Mouse (Mus musculus): ENCODE measurements at regions not wholly inside any gene's neighbourhood (a gene's known extent, or its start where the extent isn't known, plus 50 kb on each side); places are given as distances from the start of the nearest gene placed in this dataset.

- Histone ChIP-seq H3K4me3 (ENCODE audit: low read depth, low read length) (no peak overlapping the region), H3K27me3 (ENCODE audit: control insufficient read depth, insufficient read depth, low read length) (no peaks in the 10 kb centered on the region), H3K4me2 (no peak overlapping the region), H3K9ac (ENCODE audit: low read length) (no peak overlapping the region), H3K27ac (ENCODE audit: low read depth, low read length) (no peak overlapping the region), H3K4me1 (ENCODE audit: control insufficient read depth, insufficient read depth, low read length) (no peaks in the 10 kb centered on the region), H3K9me3 (ENCODE audit: control insufficient read depth, low read length) (no peaks in the 10 kb centered on the region), H3K36me3 (ENCODE audit: control insufficient read depth, insufficient read depth, low read length) (no peaks in the 10 kb centered on the region)
- DNase-seq (ENCODE audit: low spot score, missing footprints) (no peak), ATAC-seq (ENCODE audit: low FRiP score) (no peak)
- WGBS = 65% methylated on average over 1 of the region's 1 CpGs
Observed at GRCm38 (mm10) chr5:28798361-28798760, 331.3 kb upstream of the Shh start.

DNA sequence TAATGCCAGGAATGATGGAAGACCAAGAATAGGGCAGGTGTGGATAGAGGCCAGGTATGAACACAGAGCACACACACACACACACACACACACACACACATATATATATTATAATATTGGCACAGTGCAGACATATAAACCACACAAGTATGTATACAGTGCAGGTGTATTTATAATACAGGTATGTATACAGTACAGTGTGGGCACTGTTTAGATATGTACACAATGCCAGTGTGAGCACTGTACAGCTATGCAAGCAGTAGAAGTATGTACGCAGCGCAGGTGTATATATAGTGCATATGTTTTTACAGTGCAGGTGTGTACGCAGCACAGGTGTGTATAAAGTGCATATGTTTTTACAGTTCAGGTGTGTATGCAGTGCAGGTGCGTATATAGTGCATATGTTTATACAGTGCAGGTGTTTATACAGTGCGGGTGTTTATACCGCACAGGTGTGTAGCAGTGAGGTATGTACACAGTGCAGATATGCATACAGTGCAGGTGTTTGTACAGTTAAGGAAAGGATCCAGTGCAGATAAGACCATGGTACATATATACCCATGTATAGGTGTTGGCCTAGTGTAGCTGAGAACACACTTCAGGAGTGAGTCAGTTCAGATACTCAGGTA is 328.2 kb upstream of the Shh start:
- H3K9ac ChIP-seq (ENCODE audit: low read length) = no peak overlapping the region
- H3K4me2 ChIP-seq = no peak overlapping the region
- ATAC-seq (ENCODE audit: low FRiP score) (no peak), DNase-seq (ENCODE audit: low spot score, missing footprints) (no peak)
- no peaks in the 10 kb centered on the region for H3K36me3 ChIP-seq (ENCODE audit: control insufficient read depth, insufficient read depth, low read length)
- no peaks in the 10 kb centered on the region for H3K9me3 ChIP-seq (ENCODE audit: control insufficient read depth, low read length)
- 97% methylated on average over 6 of the region's 6 CpGs for WGBS
- H3K4me1 ChIP-seq (ENCODE audit: control insufficient read depth, insufficient read depth, low read length) = no peaks in the 10 kb centered on the region
- no peak overlapping the region for H3K4me3 ChIP-seq (ENCODE audit: low read depth, low read length)
- no peaks in the 10 kb centered on the region for H3K27me3 ChIP-seq (ENCODE audit: control insufficient read depth, insufficient read depth, low read length)
- H3K27ac ChIP-seq (ENCODE audit: low read depth, low read length) = no peak overlapping the region

DNA sequence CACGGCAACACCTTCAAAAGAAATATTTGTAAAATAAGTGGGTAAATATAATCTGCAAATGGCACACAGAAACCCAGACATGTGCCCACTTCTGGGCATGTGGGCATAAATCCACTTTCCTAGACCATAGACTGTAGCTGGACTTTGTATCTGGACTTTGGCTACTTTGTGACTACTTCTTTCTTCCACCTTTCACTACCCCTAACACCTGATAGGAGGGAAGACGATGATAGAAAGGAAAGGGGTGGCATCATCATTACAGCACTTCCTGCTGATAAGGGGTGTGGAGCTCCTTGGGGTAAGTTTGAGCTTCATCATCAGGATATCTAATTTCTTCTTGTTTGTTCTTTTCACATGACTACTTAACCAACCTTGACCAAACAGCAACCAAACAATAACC is 326.7 kb upstream of the Shh start:
- DNase-seq (ENCODE audit: low spot score, missing footprints) (no peak), ATAC-seq (ENCODE audit: low FRiP score) (no peak)
- Histone ChIP-seq H3K4me2 (no peak overlapping the region), H3K27me3 (ENCODE audit: control insufficient read depth, insufficient read depth, low read length) (no peaks in the 10 kb centered on the region), H3K27ac (ENCODE audit: low read depth, low read length) (no peak overlapping the region), H3K9me3 (ENCODE audit: control insufficient read depth, low read length) (no peaks in the 10 kb centered on the region), H3K4me3 (ENCODE audit: low read depth, low read length) (no peak overlapping the region), H3K4me1 (ENCODE audit: control insufficient read depth, insufficient read depth, low read length) (no peaks in the 10 kb centered on the region), H3K9ac (ENCODE audit: low read length) (no peak overlapping the region), H3K36me3 (ENCODE audit: control insufficient read depth, insufficient read depth, low read length) (no peaks in the 10 kb centered on the region)
- WGBS = 86% methylated on average over 2 of the region's 2 CpGs

DNA sequence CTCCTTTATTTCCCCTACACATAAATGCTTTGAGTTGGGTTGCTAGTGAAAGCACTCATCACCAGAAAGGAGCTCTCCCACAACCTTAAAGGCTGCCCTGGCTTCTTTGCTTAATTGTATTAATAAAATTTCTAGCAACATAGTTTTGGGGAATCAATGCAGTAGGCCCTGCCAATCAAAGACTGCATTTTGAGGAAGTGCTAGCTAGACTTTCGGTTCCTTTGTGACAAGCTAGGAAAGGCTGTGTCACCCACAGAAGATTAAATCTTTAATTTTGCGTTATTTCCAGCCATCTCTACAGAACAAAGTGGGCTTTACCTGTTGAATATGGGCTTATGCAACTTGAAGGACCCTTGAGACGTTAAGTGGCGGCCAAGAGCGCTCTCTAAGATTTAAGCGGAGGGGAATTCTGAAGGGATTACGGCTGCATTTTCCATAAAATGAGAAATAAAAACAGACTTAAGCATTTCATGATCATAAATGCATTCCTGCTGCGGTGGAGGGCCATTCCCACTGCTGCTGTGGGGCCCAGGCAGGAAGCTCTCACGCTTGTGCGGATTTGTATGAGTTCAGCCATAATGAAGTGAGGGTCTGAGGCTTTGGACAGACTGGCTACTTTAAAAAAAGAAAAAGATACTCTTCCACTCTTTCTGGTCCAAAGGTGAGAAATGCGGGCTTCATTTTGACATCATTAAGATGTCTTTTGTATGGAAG is 318.4 kb upstream of the Shh start:
- Histone ChIP-seq H3K9me3 (ENCODE audit: control insufficient read depth, low read length) (no peaks in the 10 kb centered on the region), H3K27ac (ENCODE audit: low read depth, low read length) (no peak overlapping the region), H3K36me3 (ENCODE audit: control insufficient read depth, insufficient read depth, low read length) (no peaks in the 10 kb centered on the region), H3K9ac (ENCODE audit: low read length) (no peak overlapping the region), H3K27me3 (ENCODE audit: control insufficient read depth, insufficient read depth, low read length) (no peaks in the 10 kb centered on the region), H3K4me3 (ENCODE audit: low read depth, low read length) (no peak overlapping the region), H3K4me1 (ENCODE audit: control insufficient read depth, insufficient read depth, low read length) (no peaks in the 10 kb centered on the region), H3K4me2 (no peak overlapping the region)
- no peak for DNase-seq (ENCODE audit: low spot score, missing footprints)
- no peak for ATAC-seq (ENCODE audit: low FRiP score)
- WGBS = 69% methylated on average over 11 of the region's 11 CpGs

GRCm38 (mm10) chr5:28784339-28784966 is 317.4 kb upstream of the Shh start:
- 93% methylated on average over 6 of the region's 6 CpGs for WGBS
- DNase-seq (ENCODE audit: low spot score, missing footprints) (no peak), ATAC-seq (ENCODE audit: low FRiP score) (no peak)
- no peak overlapping the region for H3K27ac ChIP-seq (ENCODE audit: low read depth, low read length)
- no peak overlapping the region for H3K4me3 ChIP-seq (ENCODE audit: low read depth, low read length)
- H3K36me3 ChIP-seq (ENCODE audit: control insufficient read depth, insufficient read depth, low read length) = no peaks in the 10 kb centered on the region
- no peaks in the 10 kb centered on the region for H3K9me3 ChIP-seq (ENCODE audit: control insufficient read depth, low read length)
- no peak overlapping the region for H3K9ac ChIP-seq (ENCODE audit: low read length)
- H3K27me3 ChIP-seq (ENCODE audit: control insufficient read depth, insufficient read depth, low read length) = no peaks in the 10 kb centered on the region
- no peak overlapping the region for H3K4me2 ChIP-seq
- no peaks in the 10 kb centered on the region for H3K4me1 ChIP-seq (ENCODE audit: control insufficient read depth, insufficient read depth, low read length)

DNA sequence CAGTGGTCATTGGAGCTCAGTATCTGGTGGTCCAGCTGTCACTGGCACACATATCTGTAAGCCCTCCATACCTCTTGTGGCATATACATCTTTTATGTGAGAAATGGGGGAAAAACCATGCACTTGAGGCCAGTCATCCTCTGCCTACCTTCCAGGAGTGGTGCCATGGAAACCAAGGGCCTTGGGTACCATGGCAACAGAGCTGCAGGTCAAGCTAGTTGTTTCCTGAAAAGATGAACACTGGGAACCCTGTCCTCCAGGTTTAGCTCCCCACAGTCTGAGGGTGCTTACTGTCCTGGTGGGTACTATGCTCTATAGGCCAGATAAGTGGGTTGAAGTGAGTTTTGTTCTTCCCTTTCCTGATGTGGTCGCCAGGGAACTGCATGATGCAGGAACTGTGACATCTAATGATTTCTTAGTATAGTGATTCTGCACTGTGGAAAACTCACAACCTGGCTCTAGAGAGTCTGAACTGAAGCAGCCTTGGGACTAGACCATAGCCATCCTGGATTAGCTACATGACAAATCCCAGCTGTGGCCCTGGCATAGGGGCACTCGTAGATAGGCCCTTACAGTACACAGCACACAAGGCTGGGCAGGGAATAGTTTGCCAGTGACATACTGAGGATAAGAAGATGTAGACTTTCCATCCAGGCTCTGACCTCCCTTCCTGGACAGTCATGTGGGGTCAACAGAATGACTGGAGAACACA is 308.7 kb upstream of the Shh start:
- H3K9me3 ChIP-seq (ENCODE audit: control insufficient read depth, low read length) = no peaks in the 10 kb centered on the region
- no peaks in the 10 kb centered on the region for H3K27me3 ChIP-seq (ENCODE audit: control insufficient read depth, insufficient read depth, low read length)
- DNase-seq (ENCODE audit: low spot score, missing footprints) (no peak), ATAC-seq (ENCODE audit: low FRiP score) (no peak)
- H3K27ac ChIP-seq (ENCODE audit: low read depth, low read length) = no peak overlapping the region
- no peaks in the 10 kb centered on the region for H3K4me1 ChIP-seq (ENCODE audit: control insufficient read depth, insufficient read depth, low read length)
- H3K4me3 ChIP-seq (ENCODE audit: low read depth, low read length) = no peak overlapping the region
- H3K36me3 ChIP-seq (ENCODE audit: control insufficient read depth, insufficient read depth, low read length) = no peaks in the 10 kb centered on the region
- no peak overlapping the region for H3K4me2 ChIP-seq
- 79% methylated on average over 2 of the region's 2 CpGs for WGBS
- H3K9ac ChIP-seq (ENCODE audit: low read length) = no peak overlapping the region

DNA sequence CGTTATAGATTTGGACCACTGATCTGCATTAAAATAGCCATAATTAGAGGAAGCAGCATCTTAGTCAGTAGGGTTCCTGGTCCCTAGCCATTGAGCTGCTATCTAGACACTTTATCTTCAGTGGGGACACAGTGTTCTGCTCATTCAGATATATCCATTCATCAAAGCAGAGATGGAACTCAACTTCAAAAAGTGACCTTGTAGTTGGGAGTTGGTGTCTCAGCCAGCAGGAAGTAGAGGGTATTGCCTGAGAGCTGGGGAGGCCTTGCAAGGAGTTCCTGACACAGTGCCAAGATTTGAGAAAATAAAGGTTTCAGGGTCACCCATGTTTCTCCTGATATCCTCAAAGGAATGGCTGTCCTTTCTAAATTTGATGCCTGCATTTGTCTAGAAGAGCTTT is 304.7 kb upstream of the Shh start:
- Histone ChIP-seq H3K27ac (ENCODE audit: low read depth, low read length) (no peak overlapping the region), H3K9me3 (ENCODE audit: control insufficient read depth, low read length) (no peaks in the 10 kb centered on the region), H3K27me3 (ENCODE audit: control insufficient read depth, insufficient read depth, low read length) (no peaks in the 10 kb centered on the region), H3K4me3 (ENCODE audit: low read depth, low read length) (no peak overlapping the region), H3K9ac (ENCODE audit: low read length) (no peak overlapping the region), H3K4me2 (no peak overlapping the region), H3K4me1 (ENCODE audit: control insufficient read depth, insufficient read depth, low read length) (no peaks in the 10 kb centered on the region), H3K36me3 (ENCODE audit: control insufficient read depth, insufficient read depth, low read length) (no peaks in the 10 kb centered on the region)
- 95% methylated on average over 1 of the region's 1 CpGs for WGBS
- ATAC-seq (ENCODE audit: low FRiP score) (no peak), DNase-seq (ENCODE audit: low spot score, missing footprints) (no peak)

GRCm38 (mm10) chr5:28756171-28756948 is 289.3 kb upstream of the Shh start:
- H3K27me3 ChIP-seq (ENCODE audit: control insufficient read depth, insufficient read depth, low read length) = no peaks in the 10 kb centered on the region
- H3K4me2 ChIP-seq = no peak overlapping the region
- no peaks in the 10 kb centered on the region for H3K4me1 ChIP-seq (ENCODE audit: control insufficient read depth, insufficient read depth, low read length)
- H3K27ac ChIP-seq (ENCODE audit: low read depth, low read length) = no peak overlapping the region
- H3K36me3 ChIP-seq (ENCODE audit: control insufficient read depth, insufficient read depth, low read length) = no peaks in the 10 kb centered on the region
- H3K9me3 ChIP-seq (ENCODE audit: control insufficient read depth, low read length) = no peaks in the 10 kb centered on the region
- H3K4me3 ChIP-seq (ENCODE audit: low read depth, low read length) = no peak overlapping the region
- ATAC-seq (ENCODE audit: low FRiP score) = no peak
- no peak for DNase-seq (ENCODE audit: low spot score, missing footprints)
- 94% methylated on average over 6 of the region's 6 CpGs for WGBS
- no peak overlapping the region for H3K9ac ChIP-seq (ENCODE audit: low read length)

Data from midbrain, embryonic 11.5 days (tissue).